Mouse (Mus musculus) embryonic facial prominence, embryonic 15.5 days (tissue): Measurements from ENCODE around the gene Islr. TPM values are rescaled to one million over a fixed set of nuclear protein-coding genes. Genes with fewer than 3 reads are reported as not detected.

Experiments
- microRNA-seq: library from miRNA; unstranded; fragments of <30 nt; microRNA quantifications from one replicate; pipeline ENCODE4, GENCODE M21; 2016; ENCODE audit warnings: borderline number of aligned reads
- polyA plus RNA-seq: library from polyadenylated mRNA; unstranded; fragments of >200 nt; fragmentation: Nextera tagmentation; extraction: Ambion mirVana; gene quantifications from 2 replicates; pipeline ENCODE4 v1.2.1, GENCODE M21; 2015

Islr gene
- polyA plus RNA-seq, 1 experiment from 2014 or later: 150 TPM

Small RNA genes lying within 50 kb of the gene (microRNA-seq; reads per million reads assigned to microRNA genes)
- gene Mir6385: not detected

Other genes with a start within 250 kb of the Islr start
- gene Cyp11a1, start 197.9 kb downstream of the Islr start, polyA plus RNA-seq: 9.8 and 9.9 TPM in 2 replicates
- gene Stra6, start 140.5 kb downstream of the Islr start, polyA plus RNA-seq: 8.7 and 13.9 TPM in 2 replicates
- gene Ccdc33, start 85.5 kb downstream of the Islr start, polyA plus RNA-seq: 1.3 and 1.6 TPM in 2 replicates
- gene Islr2, start within 50 bp of the Islr start, polyA plus RNA-seq: 0.80 and 0.81 TPM in 2 replicates
- gene Pml, start 45.5 kb upstream of the Islr start, polyA plus RNA-seq: 14.5 and 17.0 TPM in 2 replicates
- gene Stoml1, start 48.9 kb upstream of the Islr start, polyA plus RNA-seq: 35.9 and 42.8 TPM in 2 replicates
- 89.8 and 92.4 TPM in 2 replicates for gene Loxl1, start 108.9 kb upstream of the Islr start, polyA plus RNA-seq
- not detected in 2 replicates for gene Tbc1d21, start 166.1 kb upstream of the Islr start, polyA plus RNA-seq